Mouse (Mus musculus) urinary bladder, postnatal 14 days (tissue): ENCODE measurements around the gene Rnf157.

Experiments
- DNase-seq: peaks from one replicate; pipeline ENCODE4 v3.0.0; 2021; ENCODE audit warnings: low spot score

Gene Rnf157

GRCm38 (mm10) chr11:116298221-116298620 is 114.6 kb downstream of the Rnf157 start:
- no peak for DNase-seq

- no peak for DNase-seq
These were observed 115.8 kb downstream of the Rnf157 start for GRCm38 (mm10) chr11:116297017-116297416.

GRCm38 (mm10) chr11:116296191-116296734 is 116.6 kb downstream of the Rnf157 start:
- no peak for DNase-seq

DNA sequence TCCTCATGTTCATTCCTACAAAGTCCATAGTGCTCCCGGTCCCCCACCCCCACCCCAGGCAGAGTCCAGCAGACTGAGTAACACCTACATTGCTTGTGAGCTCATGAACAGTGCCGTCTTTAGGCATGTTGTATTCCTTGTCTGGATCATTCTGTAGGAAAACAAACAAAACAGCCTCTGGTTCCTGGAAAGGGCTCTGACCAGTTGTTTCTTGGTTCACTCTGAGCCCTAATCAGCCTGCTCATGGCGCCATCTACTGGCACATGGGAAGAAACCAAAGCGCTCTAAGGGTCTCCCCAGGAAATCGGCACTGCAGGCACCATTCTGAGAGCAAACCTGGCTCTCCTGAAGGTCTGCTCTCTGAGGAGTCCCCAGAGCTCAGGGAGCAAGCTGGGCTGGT is 118.5 kb downstream of the Rnf157 start:
- peak; percentile 57 for DNase-seq

DNA sequence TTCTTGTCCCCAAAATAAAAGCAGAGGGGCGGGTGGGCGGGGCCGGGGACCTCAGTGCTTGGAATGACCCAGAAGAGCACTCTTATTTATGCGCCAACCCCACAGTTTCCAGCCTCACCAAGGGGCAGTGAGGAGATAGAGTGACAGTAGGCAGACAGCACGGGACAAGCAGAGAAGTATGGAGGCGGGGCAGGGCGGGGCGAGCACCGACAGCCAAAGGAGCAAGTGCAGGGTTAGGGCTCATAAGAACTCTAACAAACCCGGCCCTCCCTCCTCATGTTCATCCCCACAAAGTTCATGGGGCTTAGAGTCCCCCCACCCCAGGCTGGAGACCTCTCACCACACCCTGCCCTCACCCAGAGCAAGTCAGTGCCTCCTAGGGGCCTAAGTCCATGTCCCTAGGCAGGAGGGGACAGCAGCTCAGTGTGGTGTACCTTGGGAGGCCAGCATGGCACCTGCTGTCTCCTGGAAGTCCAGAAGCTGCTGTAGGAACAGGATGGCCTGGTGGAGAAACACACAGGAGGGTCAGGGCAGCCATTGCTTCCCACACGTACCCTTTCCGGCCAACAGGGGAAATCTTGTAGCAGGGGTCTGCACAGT is 119.2 kb downstream of the Rnf157 start:
- DNase-seq, result no peak

DNA sequence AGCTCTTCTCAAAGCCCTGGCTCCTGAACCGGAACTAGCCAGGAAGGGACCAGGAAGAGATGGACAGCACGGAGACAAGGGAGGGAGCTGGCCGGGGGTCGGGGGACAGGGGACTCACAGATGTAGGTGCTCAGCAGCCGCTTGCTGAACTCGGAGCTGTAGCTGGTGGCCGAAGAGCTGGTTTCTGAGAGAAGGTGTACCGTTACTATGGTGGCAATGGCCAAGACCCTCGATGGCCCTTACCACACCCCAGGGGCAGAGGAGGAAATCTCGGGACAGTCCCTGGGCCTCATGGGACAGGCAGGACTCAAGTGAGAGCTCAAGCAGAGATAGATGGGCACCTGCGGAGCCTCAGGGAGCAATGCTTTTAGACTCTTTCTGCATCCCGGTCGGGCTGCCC is 120.4 kb downstream of the Rnf157 start:
- no peak for DNase-seq

DNA sequence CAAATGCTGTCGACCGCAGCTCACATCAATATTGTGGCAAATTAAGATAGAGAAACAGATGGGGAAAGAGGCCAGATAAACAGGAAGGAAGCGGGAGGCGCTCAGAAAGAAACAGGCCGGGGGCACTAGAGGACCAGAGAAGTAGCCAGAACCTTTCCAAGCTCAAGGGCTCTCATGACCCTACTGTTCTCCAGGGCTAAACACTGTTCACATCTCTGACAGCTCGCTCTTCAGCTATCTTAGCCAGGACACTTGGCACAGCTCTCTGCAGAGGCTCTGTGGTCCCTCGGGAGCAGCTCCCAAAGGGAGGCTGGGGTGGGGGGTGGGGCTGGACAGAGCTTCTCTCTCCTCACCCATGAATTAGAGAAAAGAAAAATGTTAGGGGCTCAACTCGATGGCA is 122.3 kb downstream of the Rnf157 start:
- no peak for DNase-seq

- no peak for DNase-seq
These were observed 125.5 kb downstream of the Rnf157 start for GRCm38 (mm10) chr11:116287351-116287750.
